23 mouse cellular contexts compared by ENCODE assay signal in genomic region chr12:5906251-5906650, GRCm38 (mm10).
DNase-seq lines count a peak whose midpoint lies in the region; ATAC-seq and TF ChIP-seq lines count a peak whose summit lies in the region.
"Had no signal": no experiment of that assay in that cellular context is flagged by ENCODE, and none has a peak within 500 bp of the region (broad histone marks: within the 10 kb centered on the region; RNA-seq: fewer than 3 reads in every experiment).

No protein-coding gene starts in this region.

- no peak overlapping the region for H3K4me3 ChIP-seq in midbrain, postnatal 0 days (ENCODE audit: low read depth, low read length)
- no peak overlapping the region for H3K4me3 ChIP-seq in midbrain, embryonic 16.5 days (ENCODE audit: low read depth, low read length)
- H3K4me3 ChIP-seq: embryonic facial prominence, embryonic 13.5 days; forebrain, embryonic 15.5 days; left cerebral cortex, adult 2 months; limb, embryonic 15.5 days; midbrain, embryonic 15.5 days had no signal

- DNase-seq in cerebellum, postnatal 10 days: peak; percentile 52 to 59
- DNase-seq in cerebellum, adult 9-11 months: no peak
- DNase-seq in kidney, postnatal 10 days: peak; percentile 21
- DNase-seq in kidney, adult 9 months: no peak
- peak; percentile 37 for DNase-seq in midbrain, postnatal 0 days (ENCODE audit: low spot score)
- peak; percentile 12 to 24 for DNase-seq in adrenal gland, postnatal 36 days
- DNase-seq: cerebellum, adult 9-10 months; heart, adult 11 months; lung, postnatal 36 days; spleen, adult 18-20 months; thymus, postnatal 14 days had no signal

- ATAC-seq in midbrain, postnatal 0 days (ENCODE audit: low FRiP score): no peak
- no peak for ATAC-seq in midbrain, embryonic 16.5 days
- ATAC-seq: CD4-positive, CD25-positive, alpha-beta regulatory T cell, adult 4 months; forebrain, embryonic 15.5 days; hindbrain, embryonic 16.5 days; intestine, embryonic 16.5 days; midbrain, embryonic 15.5 days had no signal

- no peak overlapping the region for H3K27ac ChIP-seq in midbrain, postnatal 0 days (ENCODE audit: low read depth, low read length)
- no peak overlapping the region for H3K27ac ChIP-seq in midbrain, embryonic 16.5 days (ENCODE audit: low read length)
- H3K27ac ChIP-seq: embryonic facial prominence, embryonic 13.5 days; forebrain, embryonic 15.5 days; left cerebral cortex, adult 2 months; limb, embryonic 15.5 days; liver, embryonic 14.5 days; midbrain, embryonic 15.5 days had no signal

- no peaks in the 10 kb centered on the region for H3K9me3 ChIP-seq in midbrain, postnatal 0 days (ENCODE audit: low read length)
- H3K9me3 ChIP-seq in midbrain, embryonic 16.5 days (replicated peaks; ENCODE audit: control insufficient read depth, low read length, poor library complexity, severe bottlenecking): no peaks in the 10 kb centered on the region
- H3K9me3 ChIP-seq: embryonic facial prominence, embryonic 13.5 days; forebrain, embryonic 15.5 days; limb, embryonic 15.5 days; midbrain, embryonic 15.5 days had no signal

- H3K36me3 ChIP-seq in midbrain, postnatal 0 days (ENCODE audit: insufficient read depth, low read length): no peaks in the 10 kb centered on the region
- no peaks in the 10 kb centered on the region for H3K36me3 ChIP-seq in midbrain, embryonic 16.5 days (ENCODE audit: control insufficient read depth, insufficient read depth, low read length)
- H3K36me3 ChIP-seq: embryonic facial prominence, embryonic 13.5 days; forebrain, embryonic 15.5 days; limb, embryonic 15.5 days; midbrain, embryonic 15.5 days had no signal

- H3K4me2 ChIP-seq in midbrain, postnatal 0 days (ENCODE audit: low read depth, low read length, poor library complexity, severe bottlenecking): no peak overlapping the region
- no peak overlapping the region for H3K4me2 ChIP-seq in midbrain, embryonic 16.5 days (ENCODE audit: low read length)
- H3K4me2 ChIP-seq: embryonic facial prominence, embryonic 13.5 days; forebrain, embryonic 15.5 days; heart, embryonic 11.5 days; limb, embryonic 15.5 days; midbrain, embryonic 15.5 days had no signal

- H3K9ac ChIP-seq in midbrain, postnatal 0 days (replicated peaks; ENCODE audit: low read length, poor library complexity, severe bottlenecking): no peak overlapping the region
- H3K9ac ChIP-seq in midbrain, embryonic 16.5 days (ENCODE audit: low read depth, low read length): no peak overlapping the region
- H3K9ac ChIP-seq: embryonic facial prominence, embryonic 13.5 days; forebrain, embryonic 15.5 days; limb, embryonic 15.5 days; liver, embryonic 14.5 days; midbrain, embryonic 15.5 days had no signal

- no peaks in the 10 kb centered on the region for H3K27me3 ChIP-seq in midbrain, postnatal 0 days (ENCODE audit: insufficient read depth, low read length)
- H3K27me3 ChIP-seq in midbrain, embryonic 16.5 days (ENCODE audit: control insufficient read depth, insufficient read depth, low read depth, low read length): no peaks in the 10 kb centered on the region
- H3K27me3 ChIP-seq: embryonic facial prominence, embryonic 13.5 days; forebrain, embryonic 15.5 days; limb, embryonic 15.5 days; megakaryocyte, embryonic 14.5 days; midbrain, embryonic 15.5 days had no signal

- TF ChIP-seq CTCF in midbrain, postnatal 0 days (IDR thresholded peaks at IDR 0.05): no peak

- H3K4me1 ChIP-seq in midbrain, postnatal 0 days (ENCODE audit: insufficient read depth, low read length): no peaks in the 10 kb centered on the region
- no peaks in the 10 kb centered on the region for H3K4me1 ChIP-seq in midbrain, embryonic 16.5 days (ENCODE audit: control insufficient read depth, insufficient read depth, low read length)
- H3K4me1 ChIP-seq: embryonic facial prominence, embryonic 13.5 days; forebrain, embryonic 15.5 days; limb, embryonic 15.5 days; megakaryocyte, embryonic 14.5 days; midbrain, embryonic 15.5 days had no signal

- WGBS in midbrain, postnatal 0 days: 50% methylated on average over 2 of the region's 2 CpGs
- WGBS in midbrain, embryonic 16.5 days: 47% methylated on average over 2 of the region's 2 CpGs

Comparison
In these comparisons a context has a peak if more than half of its experiments do, and no peak if none do; other contexts are left out.
1. DNase-seq: peak in cerebellum, postnatal 10 days (2 of 2), kidney, postnatal 10 days (single experiment), midbrain, postnatal 0 days (single experiment) and adrenal gland, postnatal 36 days (2 of 2); none in cerebellum, adult 9-11 months (single experiment) and kidney, adult 9 months (single experiment).